Comparison of ENCODE assay signal across 8 mouse cellular contexts in genomic region chr11:23256803-23257704, GRCm38 (mm10). TPM values are rescaled to one million over a fixed set of nuclear protein-coding genes. Genes with fewer than 3 reads are reported as not detected.
DNase-seq lines count a peak whose midpoint lies in the region; ATAC-seq and TF ChIP-seq lines count a peak whose summit lies in the region.

No protein-coding gene starts in this region.

- peak; percentile 4; the same call in 1 of the 2 replicates for TF ChIP-seq CTCF in gastrocnemius, adult 2 months (IDR thresholded peaks at IDR 0.05)
- peak; percentile 1; the same call in 1 of the 2 replicates for TF ChIP-seq CTCF in hindbrain, postnatal 0 days (IDR thresholded peaks at IDR 0.05; ENCODE audit: low read depth)
- TF ChIP-seq CTCF in left cerebral cortex, adult 2 months (IDR thresholded peaks at IDR 0.05): no peak

- H3K27ac ChIP-seq in gastrocnemius, adult 2 months: peak overlapping the region; percentile 97
- H3K27ac ChIP-seq in hindbrain, postnatal 0 days: peak overlapping the region; percentile 100
- H3K27ac ChIP-seq in left cerebral cortex, adult 2 months: peak overlapping the region; percentile 94

- 1% methylated on average over 47 of the region's 48 CpGs for WGBS in hindbrain, postnatal 0 days

- H3K4me1 ChIP-seq in hindbrain, postnatal 0 days (ENCODE audit: insufficient read depth, low read length): 0 out of 2 replicates have a peak, but pooled peaks cover 6% of the 10 kb centered on the region

- peak overlapping the region; percentile 84 for H3K4me3 ChIP-seq in gastrocnemius, adult 2 months
- peak overlapping the region; percentile 99 for H3K4me3 ChIP-seq in hindbrain, postnatal 0 days (ENCODE audit: low read length)
- H3K4me3 ChIP-seq in left cerebral cortex, adult 2 months: peak overlapping the region; percentile 79

- H3K9me3 ChIP-seq in hindbrain, postnatal 0 days (ENCODE audit: low read length): no peaks in the 10 kb centered on the region

- peak; percentile 80 for DNase-seq in WW6 (ENCODE audit: low read depth, low spot score)
- DNase-seq in gastrocnemius, adult 2 months: peak; percentile 89
- DNase-seq in hindbrain, postnatal 0 days (ENCODE audit: low spot score): peak; percentile 71
- DNase-seq in left cerebral cortex, adult 2 months (ENCODE audit: extremely low spot score in 1 of 2, low spot score in 2 of 2): peak; percentile 54 to 61
- peak; percentile 65 to 68 for DNase-seq in right cerebral cortex, adult 2 months (ENCODE audit: low spot score in 2 of 2)
- peak; percentile 12 for DNase-seq in urinary bladder, postnatal 10 days (ENCODE audit: low spot score)

- intact Hi-C loops in gastrocnemius, adult 2 months (cut with DNase I): loop anchor here (5.0 kb wide), 3 partner anchors 105 to 250 kb away; partner anchors contain the start of gene Fam161a
- intact Hi-C loops in left cerebral cortex, adult 2 months (cut with DNase I): loop anchor here (1.0 to 5.0 kb wide), 5 partner anchors 49 to 625 kb away; partner anchors contain the start of genes Cct4 and Usp34

- ATAC-seq in common myeloid progenitor, adult 5-6 weeks (replicated peaks; ENCODE audit: low read depth, poor library complexity, severe bottlenecking): peak; percentile 48
- no peak for ATAC-seq in hindbrain, postnatal 0 days
- ATAC-seq in megakaryocyte, adult 5-6 weeks (ENCODE audit: poor library complexity, severe bottlenecking): peak; percentile 45

- H3K4me2 ChIP-seq in hindbrain, postnatal 0 days (ENCODE audit: low read depth, low read length): peak overlapping the region; percentile 84

- no peaks in the 10 kb centered on the region for H3K36me3 ChIP-seq in hindbrain, postnatal 0 days (ENCODE audit: insufficient read depth, low read length)

- H3K9ac ChIP-seq in hindbrain, postnatal 0 days (replicated peaks; ENCODE audit: low read length): peak overlapping the region; percentile 100

- H3K27me3 ChIP-seq in hindbrain, postnatal 0 days (ENCODE audit: insufficient read depth, low read length): no peaks in the 10 kb centered on the region

RNA-seq across cellular contexts. Expression of gene Xpo1, which starts 1.2 kb away (rescaled TPM):
- total RNA-seq in common myeloid progenitor, adult 5-6 weeks (2017): 250 and 261 TPM in 2 replicates
- 10 to 100 TPM; 22.3 to 28.4 TPM for total RNA-seq in gastrocnemius, adult 2 months (2021)
- 50.7 and 51.8 TPM in 2 replicates for total RNA-seq in hindbrain, postnatal 0 days (2014; rRNA removed)
- polyA plus RNA-seq in hindbrain, postnatal 0 days (2015; fragmentation: Nextera tagmentation; extraction: Ambion mirVana): 40.8 and 43.7 TPM in 2 replicates
- 10 to 100 TPM; 62.6 to 66.3 TPM for total RNA-seq in left cerebral cortex, adult 2 months (2021)
- total RNA-seq in megakaryocyte, adult 5-6 weeks (2015): 102 and 115 TPM in 2 replicates
- 173 and 210 TPM in 2 replicates for total RNA-seq in megakaryocyte, adult 5-6 weeks (2017)

RNA-seq across cellular contexts. Expression of gene Usp34, which starts 49.6 kb away (rescaled TPM):
- total RNA-seq in common myeloid progenitor, adult 5-6 weeks (2017): 67.6 and 81.4 TPM in 2 replicates
- 10 to 100 TPM; 38.7 to 44.2 TPM for total RNA-seq in gastrocnemius, adult 2 months (2021)
- total RNA-seq in hindbrain, postnatal 0 days (2014; rRNA removed): 95.2 and 95.3 TPM in 2 replicates
- polyA plus RNA-seq in hindbrain, postnatal 0 days (2015; fragmentation: Nextera tagmentation; extraction: Ambion mirVana): 24.5 and 26.7 TPM in 2 replicates
- 100 to 1,000 TPM in 1 of 2 experiments, 10 to 100 TPM in 1; 98.6 to 102 TPM for total RNA-seq in left cerebral cortex, adult 2 months (2021)
- 48.5 and 54.5 TPM in 2 replicates for total RNA-seq in megakaryocyte, adult 5-6 weeks (2015)
- 39.3 and 46.1 TPM in 2 replicates for total RNA-seq in megakaryocyte, adult 5-6 weeks (2017)

Comparison
In these comparisons a context has a peak if more than half of its experiments do, and no peak if none do; other contexts are left out.
1. DNase-seq: peak in every context shown above with its lines; median percentile 89 in gastrocnemius, adult 2 months; 80 in WW6; 71 in hindbrain, postnatal 0 days; 66 in right cerebral cortex, adult 2 months; 58 in left cerebral cortex, adult 2 months; 12 in urinary bladder, postnatal 10 days.